In genomic region chr5:59669153-59669552, GRCm38 (mm10) we compare ENCODE assay signal across 14 mouse cellular contexts.
A peak's percentile ranks its signal among the peaks of the same experiment; 100 is the strongest.
DNase-seq lines count a peak whose midpoint lies in the region.
"Had no signal": no experiment of that assay in that cellular context is flagged by ENCODE, and none has a peak within 500 bp of the region (broad histone marks: within the 10 kb centered on the region; RNA-seq: fewer than 3 reads in every experiment).

No protein-coding gene starts in this region.

- DNase-seq in frontal cortex, postnatal 36 days (ENCODE audit: low spot score in 2 of 2), result peak; percentile 2 to 21
- DNase-seq in frontal cortex, postnatal 14 days (ENCODE audit: low spot score in 2 of 2), result no peak
- DNase-seq in right cerebral cortex, adult 18-20 months, result peak; percentile 6
- no peak for DNase-seq in right cerebral cortex, postnatal 4 days
- peak; percentile 58 for DNase-seq in brain, adult 2 months (ENCODE audit: low read depth, low spot score)
- DNase-seq in T-cell, adult 2 months (ENCODE audit: low spot score), result no peak
- DNase-seq: adrenal gland, adult 8-10 months; adrenal gland, postnatal 25 days; cerebellum, adult 18-20 months; cerebellum, adult 9-10 months; cerebellum, postnatal 14 days; gastrocnemius, adult 2 months; gastrocnemius, postnatal 14 days; heart, adult 11 months had no signal

Comparison
In these comparisons a context has a peak if more than half of its experiments do, and no peak if none do; other contexts are left out.
1. DNase-seq: peak in frontal cortex, postnatal 36 days (2 of 2), right cerebral cortex, adult 18-20 months (single experiment) and brain, adult 2 months (single experiment); none in frontal cortex, postnatal 14 days (0 of 2), right cerebral cortex, postnatal 4 days (single experiment) and T-cell, adult 2 months (single experiment).